Mouse (Mus musculus): Measurements from ENCODE around the gene Ociad2. TPM values are rescaled to one million over a fixed set of nuclear protein-coding genes. Genes with fewer than 3 reads are reported as not detected.

Ociad2 gene
- polyA plus RNA-seq, 1 experiment, result 3.1 TPM

- 55% methylated on average over 12 of the region's 12 CpGs for WGBS
- DNase-seq, result no peak
- TF ChIP-seq POLR2A (IDR thresholded peaks at IDR 0.05; ENCODE audit: control insufficient read depth, extremely low read depth, insufficient read depth, low read length, poor library complexity) (no peak), CTCF (IDR thresholded peaks at IDR 0.05; ENCODE audit: borderline replicate concordance, control insufficient read depth, extremely low read depth, insufficient read depth, low read length, poor library complexity) (no peak)
- Histone ChIP-seq H3K4me3 (ENCODE audit: control insufficient read depth, insufficient read depth, low read length) (no peak overlapping the region), H3K36me3 (ENCODE audit: control insufficient read depth, insufficient read depth, low read length) (no peaks in the 10 kb centered on the region), H3K27me3 (ENCODE audit: control insufficient read depth, insufficient read depth, low read length) (no peaks in the 10 kb centered on the region), H3K4me1 (replicated peaks; ENCODE audit: control insufficient read depth, insufficient read depth, low read length) (no peaks in the 10 kb centered on the region), H3K27ac (ENCODE audit: control insufficient read depth, insufficient read depth, low read length) (no peak overlapping the region)
Measured at GRCm38 (mm10) chr5:73359752-73360141, 18.9 kb upstream of the Ociad2 start.

GRCm38 (mm10) chr5:73359134-73359751, 18.4 kb upstream of the Ociad2 start:
- Histone ChIP-seq H3K27me3 (ENCODE audit: control insufficient read depth, insufficient read depth, low read length) (no peaks in the 10 kb centered on the region), H3K4me1 (replicated peaks; ENCODE audit: control insufficient read depth, insufficient read depth, low read length) (no peaks in the 10 kb centered on the region), H3K27ac (ENCODE audit: control insufficient read depth, insufficient read depth, low read length) (no peak overlapping the region), H3K36me3 (ENCODE audit: control insufficient read depth, insufficient read depth, low read length) (no peaks in the 10 kb centered on the region), H3K4me3 (ENCODE audit: control insufficient read depth, insufficient read depth, low read length) (no peak overlapping the region)
- no peak for DNase-seq
- WGBS, result 83% methylated on average over 6 of the region's 6 CpGs
- TF ChIP-seq POLR2A (IDR thresholded peaks at IDR 0.05; ENCODE audit: control insufficient read depth, extremely low read depth, insufficient read depth, low read length, poor library complexity), result no peak
- TF ChIP-seq CTCF (IDR thresholded peaks at IDR 0.05; ENCODE audit: borderline replicate concordance, control insufficient read depth, extremely low read depth, insufficient read depth, low read length, poor library complexity), result no peak

- no peaks in the 10 kb centered on the region for H3K36me3 ChIP-seq (ENCODE audit: control insufficient read depth, insufficient read depth, low read length)
- WGBS, result 84% methylated on average over 5 of the region's 5 CpGs
- H3K27ac ChIP-seq (ENCODE audit: control insufficient read depth, insufficient read depth, low read length), result no peak overlapping the region
- no peaks in the 10 kb centered on the region for H3K4me1 ChIP-seq (replicated peaks; ENCODE audit: control insufficient read depth, insufficient read depth, low read length)
- no peak for DNase-seq
- no peak overlapping the region for H3K4me3 ChIP-seq (ENCODE audit: control insufficient read depth, insufficient read depth, low read length)
- H3K27me3 ChIP-seq (ENCODE audit: control insufficient read depth, insufficient read depth, low read length), result no peaks in the 10 kb centered on the region
- no peak for TF ChIP-seq POLR2A (IDR thresholded peaks at IDR 0.05; ENCODE audit: control insufficient read depth, extremely low read depth, insufficient read depth, low read length, poor library complexity)
- TF ChIP-seq CTCF (IDR thresholded peaks at IDR 0.05; ENCODE audit: borderline replicate concordance, control insufficient read depth, extremely low read depth, insufficient read depth, low read length, poor library complexity), result no peak
Measured at GRCm38 (mm10) chr5:73355393-73355792, 14.6 kb upstream of the Ociad2 start.

- 94% methylated on average over 3 of the region's 3 CpGs for WGBS
- no peak for DNase-seq
- TF ChIP-seq CTCF (IDR thresholded peaks at IDR 0.05; ENCODE audit: borderline replicate concordance, control insufficient read depth, extremely low read depth, insufficient read depth, low read length, poor library complexity), result no peak
- TF ChIP-seq POLR2A (IDR thresholded peaks at IDR 0.05; ENCODE audit: control insufficient read depth, extremely low read depth, insufficient read depth, low read length, poor library complexity), result no peak
- no peak overlapping the region for H3K4me3 ChIP-seq (ENCODE audit: control insufficient read depth, insufficient read depth, low read length)
- no peaks in the 10 kb centered on the region for H3K27me3 ChIP-seq (ENCODE audit: control insufficient read depth, insufficient read depth, low read length)
- no peaks in the 10 kb centered on the region for H3K36me3 ChIP-seq (ENCODE audit: control insufficient read depth, insufficient read depth, low read length)
- no peak overlapping the region for H3K27ac ChIP-seq (ENCODE audit: control insufficient read depth, insufficient read depth, low read length)
- no peaks in the 10 kb centered on the region for H3K4me1 ChIP-seq (replicated peaks; ENCODE audit: control insufficient read depth, insufficient read depth, low read length)
Measured at GRCm38 (mm10) chr5:73353978-73354377, 13.2 kb upstream of the Ociad2 start.

- TF ChIP-seq POLR2A (IDR thresholded peaks at IDR 0.05; ENCODE audit: control insufficient read depth, extremely low read depth, insufficient read depth, low read length, poor library complexity), result no peak
- Histone ChIP-seq H3K4me1 (replicated peaks; ENCODE audit: control insufficient read depth, insufficient read depth, low read length) (no peaks in the 10 kb centered on the region), H3K4me3 (ENCODE audit: control insufficient read depth, insufficient read depth, low read length) (no peak overlapping the region), H3K36me3 (ENCODE audit: control insufficient read depth, insufficient read depth, low read length) (no peaks in the 10 kb centered on the region), H3K27me3 (ENCODE audit: control insufficient read depth, insufficient read depth, low read length) (no peaks in the 10 kb centered on the region), H3K27ac (ENCODE audit: control insufficient read depth, insufficient read depth, low read length) (no peak overlapping the region)
- WGBS, result 92% methylated on average over 7 of the region's 7 CpGs
- no peak for DNase-seq
Measured at GRCm38 (mm10) chr5:73353519-73353918, 12.7 kb upstream of the Ociad2 start.

GRCm38 (mm10) chr5:73351796-73352195, 11.0 kb upstream of the Ociad2 start:
- no peak for DNase-seq
- Histone ChIP-seq H3K4me1 (replicated peaks; ENCODE audit: control insufficient read depth, insufficient read depth, low read length) (no peaks in the 10 kb centered on the region), H3K4me3 (ENCODE audit: control insufficient read depth, insufficient read depth, low read length) (no peak overlapping the region), H3K27me3 (ENCODE audit: control insufficient read depth, insufficient read depth, low read length) (no peaks in the 10 kb centered on the region), H3K36me3 (ENCODE audit: control insufficient read depth, insufficient read depth, low read length) (no peaks in the 10 kb centered on the region), H3K27ac (ENCODE audit: control insufficient read depth, insufficient read depth, low read length) (no peak overlapping the region)
- WGBS, result 95% methylated on average over 1 of the region's 1 CpGs
- TF ChIP-seq CTCF (IDR thresholded peaks at IDR 0.05; ENCODE audit: borderline replicate concordance, control insufficient read depth, extremely low read depth, insufficient read depth, low read length, poor library complexity), result no peak

- no peak for TF ChIP-seq CTCF (IDR thresholded peaks at IDR 0.05; ENCODE audit: borderline replicate concordance, control insufficient read depth, extremely low read depth, insufficient read depth, low read length, poor library complexity)
- no peak for TF ChIP-seq POLR2A (IDR thresholded peaks at IDR 0.05; ENCODE audit: control insufficient read depth, extremely low read depth, insufficient read depth, low read length, poor library complexity)
- no peak overlapping the region for H3K4me3 ChIP-seq (ENCODE audit: control insufficient read depth, insufficient read depth, low read length)
- no peak overlapping the region for H3K27ac ChIP-seq (ENCODE audit: control insufficient read depth, insufficient read depth, low read length)
- no peak for DNase-seq
- H3K27me3 ChIP-seq (ENCODE audit: control insufficient read depth, insufficient read depth, low read length), result no peaks in the 10 kb centered on the region
- no peaks in the 10 kb centered on the region for H3K36me3 ChIP-seq (ENCODE audit: control insufficient read depth, insufficient read depth, low read length)
- WGBS, result 90% methylated on average over 5 of the region's 5 CpGs
- H3K4me1 ChIP-seq (replicated peaks; ENCODE audit: control insufficient read depth, insufficient read depth, low read length), result no peaks in the 10 kb centered on the region
Measured at GRCm38 (mm10) chr5:73349514-73349913, 8.7 kb upstream of the Ociad2 start.
